Mouse (Mus musculus): ENCODE measurements around the gene Hectd4.

The Hectd4 gene

DNA sequence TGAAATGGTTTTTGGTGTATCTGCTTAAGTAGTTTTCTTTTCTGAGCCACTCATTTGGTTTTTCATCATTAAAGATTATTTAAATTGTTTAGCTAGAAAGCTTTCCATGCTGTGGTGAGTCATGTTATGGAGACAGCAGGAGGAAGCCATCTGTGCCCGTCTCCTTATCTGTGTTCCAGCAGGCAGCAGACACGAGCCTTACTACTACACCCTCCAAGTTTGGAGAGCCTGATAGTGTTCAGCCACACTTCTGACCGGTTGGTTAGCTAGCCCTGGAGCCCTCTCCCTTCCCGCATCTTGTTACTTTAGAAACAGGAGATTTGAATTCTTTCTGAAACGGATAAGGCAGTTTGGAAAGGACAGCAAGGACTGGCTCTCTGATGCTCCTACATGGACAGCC, 16.2 kb downstream of the Hectd4 start:
- DNase-seq (ENCODE audit: low read depth, low spot score) = no peak

DNA sequence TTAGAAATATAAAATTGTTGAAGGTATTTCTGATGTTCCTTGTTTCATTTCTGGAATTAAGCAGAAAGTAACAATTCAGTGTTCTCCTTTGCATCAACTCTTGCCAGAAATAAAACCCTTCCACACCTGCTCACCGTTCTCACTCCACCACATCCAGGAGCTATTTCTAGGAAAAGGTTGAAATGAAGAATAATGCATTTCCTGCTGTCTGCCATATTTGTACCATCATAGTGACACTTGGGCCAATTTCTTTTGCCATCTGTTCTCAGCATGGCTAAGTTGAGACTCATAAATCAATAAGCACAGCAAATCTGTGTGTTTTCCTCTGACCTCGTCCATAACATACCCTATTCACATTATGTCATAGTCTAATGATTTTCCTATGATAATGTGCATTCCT, 18.2 kb downstream of the Hectd4 start:
- no peak for DNase-seq (ENCODE audit: low read depth, low spot score)

DNA sequence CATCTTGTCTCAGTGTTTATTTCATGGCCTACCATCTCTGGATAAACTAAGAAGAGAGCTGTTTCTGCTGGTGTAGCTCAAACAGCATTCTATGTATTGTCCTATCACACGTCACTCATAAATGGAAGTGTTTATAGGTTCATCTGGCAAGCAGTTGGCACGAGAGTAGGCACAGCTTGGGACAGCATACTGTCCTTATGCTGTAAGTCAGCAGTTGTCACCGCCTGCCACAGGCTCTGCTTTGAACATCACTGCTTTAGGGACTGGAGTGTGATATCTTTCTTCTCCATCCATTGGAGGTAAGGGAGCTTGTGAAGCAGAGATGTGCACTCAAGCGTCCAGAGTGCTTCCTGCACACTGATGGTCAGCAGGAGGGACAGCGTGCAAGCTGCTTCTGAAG, 19.8 kb downstream of the Hectd4 start:
- DNase-seq (ENCODE audit: low read depth, low spot score) = no peak

DNA sequence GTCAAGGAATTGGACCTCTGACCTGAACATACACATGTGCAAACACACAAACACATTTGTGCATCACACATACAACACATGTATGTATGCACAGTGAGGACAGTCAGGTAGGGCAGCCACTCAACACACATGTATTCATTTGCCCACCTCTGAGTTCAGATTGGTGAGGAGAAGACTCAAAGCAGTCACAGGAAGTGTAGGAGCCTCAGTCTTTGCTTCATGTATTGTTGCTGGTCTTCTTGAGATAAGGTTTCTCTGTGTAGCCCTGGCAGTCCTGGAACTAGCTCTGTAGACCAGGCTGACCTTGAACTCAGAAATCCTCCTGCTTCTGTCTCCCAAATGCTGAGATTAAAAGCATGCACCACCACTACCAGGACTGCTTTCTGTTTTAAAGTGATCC, 21.2 kb downstream of the Hectd4 start:
- no peak for DNase-seq (ENCODE audit: low read depth, low spot score)

DNA sequence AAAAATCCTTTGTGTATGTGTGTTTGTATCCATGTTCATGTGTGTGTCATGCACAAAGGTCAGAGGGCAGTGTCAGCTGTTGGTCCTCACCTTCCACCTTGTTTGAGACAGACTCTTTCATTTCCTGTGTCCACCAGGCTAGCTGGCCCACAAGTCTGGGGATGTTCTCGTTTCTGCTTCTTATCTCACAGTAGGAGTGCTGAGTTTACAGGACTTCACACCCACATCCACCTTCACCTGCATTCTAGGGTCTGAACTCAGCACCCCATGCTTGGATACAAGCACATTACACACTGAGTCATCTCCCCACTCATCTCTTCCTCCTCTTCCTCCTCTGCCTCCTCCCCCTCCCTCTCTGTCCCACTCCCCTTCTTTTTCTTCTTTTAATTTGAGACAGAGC, 22.2 kb downstream of the Hectd4 start:
- no peak for DNase-seq (ENCODE audit: low read depth, low spot score)

DNA sequence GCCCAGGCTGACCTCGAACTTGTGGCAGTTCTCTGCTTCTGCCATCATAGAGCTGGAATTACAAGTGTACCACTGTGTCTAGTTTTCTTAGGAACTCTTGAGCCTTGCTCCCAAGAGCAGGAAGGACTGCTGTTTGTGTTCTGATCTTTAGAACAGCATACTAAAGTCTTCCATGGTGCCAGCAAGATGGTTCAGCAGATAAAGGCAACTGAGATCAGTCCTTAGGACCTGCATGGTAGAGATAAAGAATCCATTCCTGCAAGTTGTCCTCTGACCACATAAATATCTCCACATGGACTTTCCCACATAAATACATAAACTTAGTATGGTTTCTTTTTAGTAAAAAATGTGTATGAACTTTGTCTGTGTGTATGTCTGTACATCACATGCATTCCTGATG, 22.7 kb downstream of the Hectd4 start:
- no peak for DNase-seq (ENCODE audit: low read depth, low spot score)

DNA sequence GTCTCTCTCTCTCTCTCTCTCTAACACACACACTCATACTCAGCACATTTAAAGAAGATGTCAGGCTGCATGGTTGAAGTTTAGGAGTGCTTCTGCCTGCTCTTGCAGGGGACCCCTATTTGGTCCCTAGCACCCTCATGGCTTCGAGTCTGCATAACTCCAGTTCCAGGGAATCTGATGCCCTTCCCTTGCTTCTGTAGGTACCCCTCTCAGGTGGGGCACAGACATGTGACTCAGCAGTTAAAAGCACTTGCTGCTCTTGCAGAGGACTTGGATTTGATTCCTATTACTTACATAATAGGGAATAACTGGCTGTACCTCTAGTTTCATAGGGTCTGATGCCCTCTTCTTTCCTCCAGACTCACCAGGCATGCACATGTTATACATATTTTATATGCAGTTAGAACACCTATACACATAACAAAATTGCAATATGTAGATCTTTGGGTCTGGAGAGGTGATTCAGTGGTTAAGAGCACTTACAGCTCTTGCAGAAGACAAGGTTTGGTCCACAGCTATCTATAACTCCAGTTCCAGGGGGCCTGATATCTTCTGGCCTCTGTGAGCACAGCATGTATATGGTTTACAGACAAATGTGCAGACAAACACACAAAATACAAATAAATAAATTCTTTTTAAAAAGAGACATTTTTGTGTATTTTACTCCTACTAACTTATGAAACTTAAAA, 23.8 kb downstream of the Hectd4 start:
- DNase-seq (ENCODE audit: low read depth, low spot score) = no peak

DNA sequence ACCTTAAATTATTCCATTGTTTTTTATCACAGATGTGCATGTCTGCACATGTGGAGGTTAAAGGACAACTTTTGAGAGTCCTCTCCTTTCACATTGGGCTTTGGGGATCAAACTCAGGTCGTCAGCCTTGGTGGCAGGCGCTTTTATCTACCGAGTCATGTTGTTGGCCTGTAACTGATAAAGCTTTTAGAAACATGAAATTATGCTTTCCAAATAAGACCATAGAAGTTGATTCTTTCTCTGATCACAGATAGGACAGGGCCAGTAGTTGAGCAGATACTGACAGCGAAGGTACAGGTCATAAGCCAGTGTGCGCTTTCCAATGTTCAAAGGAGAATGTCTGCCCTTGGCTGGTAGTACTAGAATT, 24.3 kb downstream of the Hectd4 start:
- DNase-seq (ENCODE audit: low read depth, low spot score) = no peak

DNA sequence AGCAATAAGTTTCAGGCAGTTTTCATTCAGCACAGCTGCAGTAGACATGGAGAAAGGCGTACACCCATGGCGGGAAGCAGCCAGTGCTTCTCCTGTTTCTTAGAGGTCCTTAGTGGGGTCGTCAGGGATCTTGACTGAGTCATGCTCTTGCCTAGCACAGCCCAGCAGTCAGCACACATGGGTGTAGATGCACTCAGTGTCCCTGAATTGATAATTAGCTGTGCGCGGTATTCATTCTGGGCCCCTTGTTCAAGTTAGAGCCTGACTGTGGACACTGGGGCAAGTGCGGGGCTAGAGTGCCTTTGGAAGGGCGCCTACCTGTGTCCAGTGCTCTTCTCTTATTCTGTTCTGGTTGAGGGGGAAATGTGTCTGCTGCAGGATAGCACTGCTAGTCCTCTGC, 25.2 kb downstream of the Hectd4 start:
- DNase-seq (ENCODE audit: low read depth, low spot score) = no peak

DNA sequence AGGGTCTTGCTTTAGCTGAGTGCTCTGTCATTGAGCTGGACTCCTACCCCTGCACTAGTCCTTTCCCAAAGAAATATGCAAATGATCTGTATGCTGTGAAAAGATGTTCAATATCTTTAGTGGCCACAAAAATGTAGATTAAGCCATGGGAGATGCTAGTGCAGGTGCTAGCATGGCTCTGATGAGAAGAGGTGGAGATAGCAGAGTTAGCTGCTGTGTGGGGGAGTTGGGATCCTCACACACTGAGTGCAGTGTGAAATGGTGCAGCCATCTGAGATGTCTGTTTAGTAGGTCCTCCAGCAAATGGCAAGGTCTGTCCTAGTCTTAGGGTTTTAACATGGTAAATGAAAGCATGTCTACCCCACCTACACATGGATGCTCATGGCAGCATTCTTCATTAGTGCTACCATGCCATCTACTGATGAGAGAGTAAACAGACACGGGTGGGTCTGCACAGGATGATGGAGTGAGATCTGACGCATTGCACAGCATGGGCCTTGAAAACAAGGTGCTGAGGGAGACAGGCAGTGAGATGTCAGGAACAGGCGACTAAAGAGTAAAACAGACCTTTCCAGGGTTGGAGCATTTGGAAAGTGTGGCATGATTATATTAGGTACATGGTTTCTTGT, 28.9 kb downstream of the Hectd4 start:
- no peak for DNase-seq (ENCODE audit: low read depth, low spot score)

DNA sequence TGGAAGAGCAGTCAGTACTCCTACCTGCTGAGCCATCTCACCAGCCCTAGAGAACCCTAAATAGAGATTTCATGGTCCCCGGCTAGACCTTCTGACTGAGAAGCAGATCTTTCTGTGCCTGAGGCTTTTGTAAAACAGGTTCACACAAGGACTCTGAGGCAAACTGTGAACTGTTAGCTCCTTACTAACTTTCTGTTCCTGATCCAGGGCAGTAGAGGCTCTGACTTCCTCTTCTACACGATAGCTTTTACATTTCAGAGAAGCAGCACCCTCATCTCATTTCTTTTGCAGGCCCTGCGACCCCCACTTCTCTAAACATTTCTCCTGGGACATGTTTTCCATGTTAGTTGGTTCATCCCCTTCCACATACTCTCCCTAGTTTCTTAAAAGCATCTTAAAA, 29.7 kb downstream of the Hectd4 start:
- no peak for DNase-seq (ENCODE audit: low read depth, low spot score)

DNA sequence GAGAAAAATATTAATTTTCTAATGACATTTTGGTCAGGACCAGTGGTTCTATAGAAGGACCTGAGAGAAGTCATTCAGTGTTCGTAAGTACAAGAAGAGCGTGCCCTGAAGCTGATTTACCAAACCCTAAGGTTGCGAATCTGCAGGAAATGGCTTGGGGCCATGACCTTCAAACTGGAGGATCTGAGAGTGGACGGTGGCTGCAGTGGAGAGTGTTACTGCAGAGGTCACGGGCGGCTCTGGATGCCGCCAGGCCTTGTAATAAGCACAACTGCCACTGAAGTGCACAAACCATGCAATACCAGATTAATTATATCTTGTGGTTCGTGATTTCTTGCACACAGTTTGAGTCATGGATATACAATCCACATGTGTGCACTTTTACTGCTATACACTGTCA, 31.8 kb downstream of the Hectd4 start:
- no peak for DNase-seq (ENCODE audit: low read depth, low spot score)

DNA sequence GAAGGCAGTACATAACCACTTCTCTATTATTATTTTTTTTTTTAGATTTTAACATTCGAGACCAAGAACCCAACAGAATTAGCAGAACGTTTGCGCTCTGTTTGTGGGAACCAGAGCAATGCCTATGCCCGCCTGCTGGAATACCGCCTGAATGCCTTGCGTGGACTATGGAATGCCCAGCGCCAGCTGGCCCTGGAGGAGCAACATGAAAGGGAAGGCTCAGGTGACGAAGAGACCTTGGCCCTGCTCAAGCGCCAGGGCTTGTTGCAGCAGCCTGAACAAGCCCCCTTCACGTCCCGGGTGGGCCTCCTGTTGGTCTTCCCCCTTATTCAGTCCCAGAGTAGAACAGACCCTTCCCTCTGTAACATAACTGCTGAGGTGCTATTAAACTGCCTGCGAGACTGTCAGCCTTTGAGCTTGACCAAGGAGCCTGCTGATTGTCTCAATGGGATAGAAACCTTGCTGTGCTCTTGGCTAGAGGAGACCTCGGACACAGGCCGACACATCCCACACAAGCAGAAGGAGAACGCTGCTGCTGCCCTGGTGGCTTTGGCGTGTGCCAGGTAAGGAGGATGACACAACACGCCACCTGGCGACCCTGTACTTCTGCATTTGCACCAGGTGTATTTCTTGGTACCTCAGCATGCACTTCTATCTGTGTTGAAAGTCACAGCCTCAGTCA, 33.9 kb downstream of the Hectd4 start:
- DNase-seq (ENCODE audit: low read depth, low spot score) = no peak

DNA sequence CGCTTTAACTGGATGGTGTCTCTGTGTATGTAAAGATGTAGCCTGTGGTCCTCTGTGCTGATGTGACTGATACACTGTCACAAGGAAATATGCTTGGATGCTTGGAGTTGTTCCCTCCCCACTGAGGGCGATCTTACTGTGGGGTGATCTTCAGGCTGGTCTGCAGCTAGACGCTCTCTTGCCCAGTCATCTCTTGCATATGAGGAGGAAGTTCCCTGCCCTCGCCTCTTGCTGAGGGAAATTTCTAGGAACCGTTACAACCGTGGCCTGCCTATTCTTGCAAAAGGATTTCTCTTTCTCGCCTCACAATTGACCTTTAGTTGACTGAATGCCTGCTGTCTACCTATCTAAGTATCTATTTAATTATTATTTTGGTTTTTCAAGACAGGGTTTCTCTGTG, 35.0 kb downstream of the Hectd4 start:
- DNase-seq (ENCODE audit: low read depth, low spot score) = no peak

DNA sequence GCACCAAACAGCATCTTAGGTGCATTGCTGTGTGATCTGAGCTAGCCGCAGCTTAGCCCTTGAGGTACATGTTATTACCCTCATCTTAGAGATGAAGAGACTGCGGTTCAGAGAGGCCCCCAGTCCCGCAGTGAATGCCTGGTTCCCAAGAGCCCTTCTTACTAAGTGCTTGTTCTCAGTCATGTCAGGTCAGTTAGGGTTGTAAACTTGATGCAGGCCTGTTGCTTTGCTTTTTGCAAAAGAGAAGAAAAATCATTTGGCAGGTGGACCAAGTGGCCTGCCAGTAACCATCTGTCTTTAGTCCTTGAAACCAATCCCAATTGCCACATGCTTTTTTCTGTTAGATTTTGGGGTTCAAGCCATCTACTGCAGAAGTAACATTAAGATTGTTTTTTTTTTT, 41.8 kb downstream of the Hectd4 start:
- DNase-seq (ENCODE audit: low read depth, low spot score) = no peak

DNA sequence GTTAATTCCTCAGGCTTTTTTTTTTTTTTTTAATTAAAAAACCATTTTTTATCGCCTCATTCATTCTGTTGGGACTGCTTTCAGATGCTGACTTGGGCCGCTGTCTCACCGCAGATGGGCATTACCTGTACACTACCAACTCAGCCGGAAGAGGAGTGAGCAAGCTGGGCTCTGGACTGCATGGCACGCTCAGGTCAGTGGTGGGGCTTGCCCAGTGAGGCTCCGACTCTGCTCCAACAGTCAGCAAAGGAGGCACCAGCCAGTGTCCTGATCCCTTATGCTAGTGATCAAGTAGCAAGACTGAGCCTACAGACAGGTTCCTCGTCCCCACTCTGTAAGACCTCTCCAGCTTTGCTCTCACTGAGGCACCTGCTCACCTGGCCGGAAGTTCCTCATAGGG, 42.4 kb downstream of the Hectd4 start:
- DNase-seq (ENCODE audit: low read depth, low spot score) = no peak

DNA sequence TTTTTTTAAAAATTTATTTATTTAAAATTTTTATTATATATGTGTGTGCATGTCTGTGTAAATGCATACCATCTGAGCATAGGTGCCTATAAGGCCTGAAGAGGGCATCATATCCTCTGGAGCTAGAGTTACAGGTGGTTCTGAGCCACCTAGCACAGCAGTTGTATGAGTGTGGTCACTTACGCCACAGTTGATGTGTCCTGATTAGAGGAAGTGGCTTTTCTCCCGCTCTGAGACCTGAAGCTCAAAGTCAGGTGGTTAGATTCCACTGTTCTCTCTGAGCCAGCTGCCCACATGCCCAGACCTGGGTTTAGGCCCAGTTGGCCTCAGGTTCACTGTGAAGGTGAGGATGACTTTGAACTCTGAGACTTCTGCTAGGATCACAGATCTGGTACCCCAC, 44.6 kb downstream of the Hectd4 start:
- no peak for DNase-seq (ENCODE audit: low read depth, low spot score)

DNA sequence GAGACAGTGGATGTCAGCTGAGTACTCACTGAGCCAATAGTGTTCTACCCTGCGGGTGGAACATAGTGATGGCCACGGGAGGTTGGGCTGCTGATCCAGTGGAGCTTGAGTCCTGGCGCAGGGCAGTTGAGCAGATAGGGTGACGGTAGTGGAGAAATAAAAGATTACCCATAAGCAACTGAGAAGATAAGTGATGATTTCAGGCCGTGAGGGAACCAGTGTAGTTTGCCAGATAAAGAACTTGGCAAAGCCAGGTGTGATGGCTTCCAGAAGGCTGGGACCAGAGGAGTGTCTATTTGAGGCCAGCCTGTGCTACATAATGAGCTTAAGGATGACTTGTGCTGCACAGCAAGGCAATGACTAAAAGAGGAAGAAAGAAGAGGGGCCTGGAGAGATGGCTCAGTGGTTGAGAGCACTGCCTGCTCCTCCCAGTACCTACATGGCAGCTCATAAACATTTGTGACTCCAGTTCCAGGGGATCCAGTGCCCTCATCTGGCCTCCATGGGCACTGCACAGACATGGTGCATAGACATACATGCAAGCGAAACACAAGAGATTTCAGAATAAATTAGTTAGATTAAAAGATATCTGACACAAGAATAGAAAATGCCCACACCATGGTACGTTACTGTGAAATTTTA, 46.8 kb downstream of the Hectd4 start:
- peak; percentile 38 for DNase-seq (ENCODE audit: low read depth, low spot score)

DNA sequence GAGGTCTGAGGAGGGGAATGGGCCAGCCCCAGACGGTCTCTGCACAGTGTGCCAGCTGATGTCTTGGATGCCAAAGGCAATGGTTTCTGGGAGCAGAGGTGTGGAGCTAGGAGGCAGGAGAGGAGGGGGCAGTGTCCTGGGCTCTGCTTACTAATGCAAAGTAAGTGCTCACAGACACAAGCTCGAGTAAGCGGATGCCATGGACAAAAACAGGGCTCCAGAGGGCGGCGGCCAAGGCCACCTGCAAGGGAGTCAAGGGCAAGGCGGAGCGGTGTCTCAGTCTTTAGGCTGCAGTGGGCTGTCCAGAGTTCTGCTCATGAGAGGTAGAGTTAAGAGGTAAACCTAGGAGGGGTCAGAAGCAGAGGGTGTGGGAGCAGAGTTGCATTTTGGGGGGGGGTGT, 51.0 kb downstream of the Hectd4 start:
- no peak for DNase-seq (ENCODE audit: low read depth, low spot score)

DNA sequence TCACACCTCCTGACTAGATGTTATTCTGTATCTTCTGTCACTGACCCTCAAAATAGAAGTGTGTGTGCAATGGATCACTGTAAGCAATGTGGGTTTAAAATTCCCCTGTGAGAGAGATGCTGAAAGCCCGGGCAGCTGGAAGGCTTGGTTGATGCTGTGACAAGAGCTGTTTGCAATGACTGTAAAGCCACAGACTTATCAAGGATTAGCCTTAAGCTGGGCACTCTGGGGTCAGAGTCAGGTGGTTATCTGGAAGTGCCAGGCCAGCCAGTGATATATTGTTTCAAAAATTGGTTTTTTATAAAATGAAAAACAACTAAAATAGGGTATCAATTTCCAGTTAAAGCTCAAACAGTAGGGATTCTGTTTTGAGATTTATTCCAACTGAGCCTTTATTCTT, 56.8 kb downstream of the Hectd4 start:
- no peak for DNase-seq (ENCODE audit: low read depth, low spot score)

DNA sequence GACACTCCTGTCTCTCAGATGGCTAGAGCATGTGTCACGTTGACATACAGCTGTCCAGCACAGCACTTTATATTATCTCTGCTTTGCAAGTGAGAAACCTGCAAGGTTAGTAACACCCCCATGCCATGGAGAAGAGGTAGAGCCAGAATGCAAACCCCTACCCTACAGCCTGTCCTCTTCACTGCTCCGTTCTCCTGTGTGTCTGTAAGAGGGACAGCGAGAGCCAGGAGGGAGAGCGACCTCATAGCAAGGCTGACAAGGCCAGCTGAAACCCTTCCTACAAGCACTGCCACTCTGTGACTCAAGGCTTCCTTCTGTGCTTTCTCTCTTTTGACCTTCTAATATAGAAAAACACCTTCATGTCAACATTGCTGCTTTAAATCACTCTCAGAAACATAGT, 60.4 kb downstream of the Hectd4 start:
- no peak for DNase-seq (ENCODE audit: low read depth, low spot score)

DNA sequence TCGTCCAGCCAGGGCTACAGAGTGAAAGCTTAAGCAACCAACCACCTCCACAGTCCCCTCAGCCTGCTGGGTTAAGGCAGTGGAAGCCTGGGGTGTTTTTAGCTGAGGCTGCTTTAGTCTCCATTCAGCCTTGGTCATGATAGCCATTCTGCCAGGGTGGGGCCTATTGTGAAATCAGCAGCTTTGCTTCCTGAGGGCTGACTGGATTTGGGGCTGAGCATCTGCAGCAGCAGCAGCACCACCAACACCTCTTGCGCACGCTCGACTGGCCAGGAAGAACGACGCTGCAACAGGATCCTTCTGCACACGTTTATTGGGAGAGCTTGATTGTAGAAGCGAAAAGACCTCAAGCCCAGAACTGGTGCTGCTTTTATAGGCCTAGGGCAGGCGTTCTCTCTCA, 63.0 kb downstream of the Hectd4 start:
- DNase-seq (ENCODE audit: low read depth, low spot score) = no peak

DNA sequence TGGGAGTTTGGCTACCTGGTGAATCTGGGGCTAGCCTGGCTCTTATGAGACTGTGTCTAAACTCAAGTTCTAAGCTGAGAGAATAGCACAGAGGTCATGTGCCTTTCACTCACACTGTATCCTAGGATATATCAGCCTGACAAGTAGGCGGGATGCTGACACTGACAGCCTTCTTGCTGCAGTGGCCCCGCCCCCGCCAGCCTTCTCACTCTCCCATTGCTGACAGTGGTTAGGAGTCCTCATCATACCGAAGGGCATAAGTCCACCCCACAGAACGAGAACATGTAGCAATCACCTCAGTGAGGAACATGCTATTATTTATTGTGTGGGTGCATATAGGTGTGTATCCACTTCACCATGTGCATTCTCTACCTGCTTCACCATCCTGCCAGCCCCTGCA, 64.8 kb downstream of the Hectd4 start:
- DNase-seq (ENCODE audit: low read depth, low spot score) = no peak
